Mouse (Mus musculus) ES-E14 (cell line): ENCODE measurements around the gene Cd70.

ENCODE experiments used
- HCFC1 ChIP-seq: IDR thresholded peaks from 2 replicates; pipeline ENCODE4 v1.6.1; 2012; ENCODE audit warnings: low read length, inconsistent platforms, borderline replicate concordance; ENCODE audit not compliant: insufficient read depth
- ZC3H11A ChIP-seq: IDR thresholded peaks from 2 replicates; pipeline ENCODE4 v1.6.1; 2012; ENCODE audit warnings: low read depth, mild to moderate bottlenecking, inconsistent platforms, low read length, borderline replicate concordance

GRCm38 (mm10) chr17:57182871-57183270 lies 33.3 kb upstream of the Cd70 start:
- TF ChIP-seq ZC3H11A, result no peak
- TF ChIP-seq HCFC1, result no peak
